Mouse (Mus musculus): ENCODE measurements around the gene BC100530. TPM values are rescaled to one million over a fixed set of nuclear protein-coding genes. Genes with fewer than 3 reads are reported as not detected.
"Not testable (repeated sequence)": the region's sequence is repeated elsewhere in the genome, so short reads cannot be mapped to it uniquely, and the experiment has no call there.

The BC100530 gene
- not detected for total RNA-seq (2021)

- intact Hi-C loops (cut with DNase I); DNase-seq: not testable (repeated sequence)
Measured at GRCm38 (mm10) chr16:36367648-36368047, at the start of gene BC100530. BC100530 (minus strand) TSS chr16:36367748.

GRCm38 (mm10) chr16:36408357-36408756 lies 40.8 kb upstream of the BC100530 start, which contains the start of gene Stfa2:
Stfa2 (minus strand) TSS chr16:36408457.
- no peak for DNase-seq
- intact Hi-C loops (cut with DNase I) = no loop called here

GRCm38 (mm10) chr16:36389060-36389459 lies 21.5 kb upstream of the BC100530 start:
- no peak for DNase-seq
- intact Hi-C loops (cut with DNase I) = no loop called here

GRCm38 (mm10) chr16:36337171-36337570 lies 30.4 kb downstream of the BC100530 start:
- intact Hi-C loops (cut with DNase I) = no loop called here
- no peak for DNase-seq

- intact Hi-C loops (cut with DNase I) = no loop called here
- no peak for DNase-seq
Measured at GRCm38 (mm10) chr16:36334232-36334631, 33.3 kb downstream of the BC100530 start, which contains the start of gene BC117090. BC117090 (minus strand) TSS chr16:36334332.

GRCm38 (mm10) chr16:36319286-36319685 lies 48.3 kb downstream of the BC100530 start:
- intact Hi-C loops (cut with DNase I) = no loop called here
- no peak for DNase-seq

- intact Hi-C loops (cut with DNase I); DNase-seq: not testable (repeated sequence)
Measured at GRCm38 (mm10) chr16:36316111-36316510, 51.4 kb downstream of the BC100530 start.

Other genes with a start within 250 kb of the BC100530 start
- gene Csta1, start 236.5 kb downstream of the BC100530 start, total RNA-seq (2021) = not detected
- not detected for gene Stfa2l1, start 210.9 kb downstream of the BC100530 start, total RNA-seq (2021)
- not detected for gene Gm5483, start 183.5 kb downstream of the BC100530 start, total RNA-seq (2021)
- gene Gm5416, start 157.3 kb downstream of the BC100530 start, total RNA-seq (2021) = not detected
- not detected for gene 2010005H15Rik, start 146.3 kb downstream of the BC100530 start, total RNA-seq (2021)
- gene Stfa1, start 90.8 kb downstream of the BC100530 start, total RNA-seq (2021) = not detected
- gene BC117090, start 33.4 kb downstream of the BC100530 start, total RNA-seq (2021) = not detected
- gene Stfa2, start 40.7 kb upstream of the BC100530 start, total RNA-seq (2021) = not detected
- gene Stfa3, start 87.6 kb upstream of the BC100530 start, total RNA-seq (2021) = not detected
- under 1 TPM in 1 of 2 experiments, not detected in 1; 0.08 TPM for gene Casr, start 194.4 kb upstream of the BC100530 start, total RNA-seq (2021)

Data from heart, postnatal 36 days (tissue).